Mouse (Mus musculus) spleen, adult 2 months (tissue): ENCODE data around the gene Agrp. TPM values are rescaled to one million over a fixed set of nuclear protein-coding genes. Genes with fewer than 3 reads are reported as not detected.
A peak's percentile ranks its signal among the peaks of the same experiment; 100 is the strongest.

Experiments
- DNase-seq, 2 experiments: peaks; one replicate each; pipeline versions ENCODE4 v3.0.0 to v3.0.0-alpha.2; 2012 to 2021; ENCODE audit warnings: low spot score in 2 of 2, low read depth in 1 of 2
- H3K27ac ChIP-seq: fragments of 200-500 bp; 2 replicates; pipeline ENCODE4 v1.5.1; 2012; ENCODE audit warnings: low read length, inconsistent platforms; ENCODE audit not compliant: insufficient read depth
- H3K27me3 ChIP-seq: fragments of 200-500 bp; 2 replicates; pipeline ENCODE4 v1.6.1; 2012; ENCODE audit warnings: mild to moderate bottlenecking, moderate library complexity, low read length, inconsistent platforms; ENCODE audit not compliant: control insufficient read depth, insufficient read depth
- H3K36me3 ChIP-seq: fragments of 200-500 bp; 2 replicates; pipeline ENCODE4 v1.6.1; 2012; ENCODE audit warnings: mild to moderate bottlenecking, low read length, inconsistent platforms; ENCODE audit not compliant: control insufficient read depth, insufficient read depth
- H3K4me1 ChIP-seq: fragments of 200-500 bp; 2 replicates; pipeline ENCODE4 v1.6.1; 2011; ENCODE audit warnings: inconsistent platforms; ENCODE audit not compliant: control insufficient read depth, insufficient read depth, insufficient read length
- H3K4me3 ChIP-seq: fragments of 200-500 bp; 2 replicates; pipeline ENCODE4 v1.5.1; 2011; ENCODE audit warnings: mild to moderate bottlenecking, inconsistent platforms; ENCODE audit not compliant: insufficient read depth, insufficient read length; ENCODE audit errors: extremely low read depth
- CTCF ChIP-seq: fragments of 200-500 bp; IDR thresholded peaks from 2 replicates; pipeline ENCODE4 v1.5.1; 2011; ENCODE audit warnings: mild to moderate bottlenecking, inconsistent platforms; ENCODE audit not compliant: insufficient read depth, insufficient read length, insufficient replicate concordance; ENCODE audit errors: extremely low read depth
- POLR2A ChIP-seq: fragments of 200-500 bp; IDR thresholded peaks from 2 replicates; pipeline ENCODE4 v1.6.1; 2011; ENCODE audit warnings: low read depth, low read length, inconsistent platforms
- WGBS: fragments of 180-500 bp; shearing (Covaris S2); methylation state at CpG from one replicate; pipeline ENCODE4 v1.1.7; 2018; 5-methylcytosine and 5-hydroxymethylcytosine counted together
- polyA plus RNA-seq: library from polyadenylated mRNA; depleted of rRNA; stranded (reverse); fragments of >200 nt; gene quantifications from 2 replicates; pipeline ENCODE4 v1.2.3, GENCODE M21; 2012

The Agrp gene
- polyA plus RNA-seq, 1 experiment = 0.14 TPM

DNA sequence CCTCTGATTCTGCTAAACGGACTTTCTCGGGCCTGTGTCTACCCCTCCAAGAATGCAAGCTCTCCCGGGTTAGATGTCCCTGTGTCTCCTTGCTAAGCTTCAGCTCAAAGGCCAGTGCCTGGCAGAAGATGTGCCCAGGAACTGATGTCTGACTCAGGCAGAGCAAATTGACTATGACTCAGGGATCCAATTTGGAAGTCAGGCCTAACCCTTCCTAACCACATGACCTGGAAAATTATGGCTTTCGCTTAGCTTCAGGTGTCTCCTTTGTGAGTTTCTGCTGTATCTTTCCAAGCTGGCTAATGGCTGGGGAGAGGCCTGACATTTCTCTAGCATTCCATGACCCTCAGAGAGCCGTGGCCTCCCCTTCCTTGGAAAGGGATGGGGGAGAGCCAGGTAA lies 35.9 kb downstream of the Agrp start:
- no peak overlapping the region for H3K27ac ChIP-seq

DNA sequence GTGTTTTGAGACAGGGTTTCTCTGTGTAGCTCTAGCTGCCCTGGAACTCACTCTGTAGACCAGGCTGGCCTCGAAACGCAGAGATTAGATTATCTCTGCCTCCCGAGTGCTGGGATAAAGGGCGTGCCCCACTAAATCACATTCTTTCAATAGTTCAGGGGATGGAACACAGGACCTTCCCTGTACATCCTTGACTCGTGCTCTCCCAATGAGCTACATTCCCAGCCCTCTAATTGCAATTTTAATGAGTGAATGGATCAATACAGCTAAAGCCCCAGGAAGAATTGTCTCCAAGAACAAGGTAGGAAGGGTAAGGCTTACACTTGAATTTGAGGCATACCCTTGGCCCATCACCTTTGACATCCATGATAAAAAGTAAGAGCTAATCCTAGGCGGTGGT lies 38.4 kb downstream of the Agrp start:
- no peak overlapping the region for H3K27ac ChIP-seq
- peaks cover 2% of the 10 kb centered on the region; the same call in 1 of the 2 replicates for H3K4me1 ChIP-seq
- no peak for TF ChIP-seq POLR2A
- TF ChIP-seq CTCF = no peak
- H3K4me3 ChIP-seq = no peak overlapping the region
- no peaks in the 10 kb centered on the region for H3K27me3 ChIP-seq
- no peak for DNase-seq
- no peaks in the 10 kb centered on the region for H3K36me3 ChIP-seq
- 88% methylated on average over 6 of the region's 6 CpGs for WGBS

More for the DNA sequence above, 35.9 kb downstream of the Agrp start:
- TF ChIP-seq POLR2A (no peak), CTCF (no peak)
- Histone ChIP-seq H3K4me3 (no peak overlapping the region), H3K27me3 (no peaks in the 10 kb centered on the region), H3K4me1 (peaks cover 3% of the 10 kb centered on the region; the same call in 1 of the 2 replicates), H3K36me3 (no peaks in the 10 kb centered on the region)
- 91% methylated on average over 5 of the region's 5 CpGs for WGBS
- DNase-seq = no peak

DNA sequence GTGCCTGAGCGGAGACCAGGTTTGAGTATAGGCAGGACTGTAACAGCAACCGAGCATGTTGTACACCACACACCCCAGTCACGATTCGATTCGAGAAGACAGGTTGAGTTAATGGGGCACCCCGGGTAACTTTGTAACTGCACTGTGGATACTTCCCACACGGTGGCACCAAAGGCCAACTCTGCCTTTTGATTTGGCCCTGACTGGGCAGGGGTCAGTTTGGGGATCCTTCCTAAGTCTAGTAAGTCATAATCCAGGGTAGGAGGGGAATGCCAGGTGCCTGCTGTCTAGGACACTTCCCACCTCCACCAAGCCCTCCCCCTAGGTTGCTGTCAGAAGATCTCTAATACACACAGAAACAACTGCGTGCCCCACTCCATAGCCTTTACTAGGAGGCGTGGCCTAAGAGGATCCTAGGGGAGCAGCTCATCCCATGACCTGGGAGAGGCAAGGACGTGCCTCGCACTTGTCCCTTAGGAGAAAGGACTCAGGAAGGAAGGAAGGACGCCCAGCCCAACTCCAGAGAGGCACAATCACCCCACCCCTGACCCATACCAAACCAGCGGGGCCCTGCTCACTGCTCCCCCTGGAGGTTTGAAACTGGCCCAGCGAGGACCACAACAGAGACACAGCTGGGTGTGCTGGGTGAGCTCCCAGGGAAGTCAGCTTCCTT lies 40.7 kb downstream of the Agrp start:
- no peaks in the 10 kb centered on the region for H3K36me3 ChIP-seq
- WGBS = 5% methylated on average over 14 of the region's 14 CpGs
- TF ChIP-seq CTCF = peak; percentile 84; the same call in 1 of the 2 replicates
- TF ChIP-seq POLR2A = no peak
- DNase-seq = peak; percentile 48 to 72
- peak overlapping the region; percentile 54 for H3K4me3 ChIP-seq
- H3K27me3 ChIP-seq = no peaks in the 10 kb centered on the region
- peaks cover 2% of the 10 kb centered on the region; the same call in 1 of the 2 replicates for H3K4me1 ChIP-seq
- H3K27ac ChIP-seq = no peak overlapping the region

DNA sequence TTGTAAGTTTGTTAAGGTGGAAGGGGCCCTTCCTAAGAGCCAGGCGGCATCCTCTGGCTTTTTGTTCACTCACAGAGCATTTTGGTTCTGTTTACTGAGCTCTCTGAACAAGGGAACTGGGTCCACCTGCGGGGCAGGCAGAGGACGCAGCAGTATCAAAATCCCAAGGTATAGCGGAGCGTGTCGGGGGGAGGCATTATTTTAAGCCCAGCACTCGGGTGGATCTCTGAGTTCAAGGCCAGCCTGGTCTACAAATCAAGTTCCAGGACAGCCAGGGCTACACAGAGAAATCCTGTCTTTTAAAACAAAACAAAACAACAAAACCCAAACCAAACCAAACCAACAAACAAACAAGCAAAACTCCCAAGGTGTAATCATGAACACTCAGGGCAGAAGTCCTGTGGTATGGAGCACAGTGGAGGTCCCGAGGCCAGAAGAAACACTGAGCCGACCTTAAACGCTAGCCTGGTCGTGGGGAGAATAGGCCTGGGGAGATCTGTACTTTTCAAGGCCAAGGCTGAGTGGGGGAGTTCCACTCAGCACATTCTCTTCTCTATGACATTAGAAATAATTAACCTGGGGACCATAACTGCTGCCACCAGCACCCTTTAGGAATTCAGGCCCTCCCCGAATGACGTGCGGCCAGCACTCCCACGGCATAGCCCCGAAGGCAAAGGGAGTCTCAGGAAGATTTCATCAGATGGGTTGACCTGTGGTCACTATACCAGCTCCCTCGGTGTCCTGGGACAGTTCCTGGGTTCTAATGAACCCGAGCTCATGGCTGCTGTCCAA lies 42.5 kb downstream of the Agrp start:
- Histone ChIP-seq H3K27ac (no peak overlapping the region), H3K4me1 (peaks cover 2% of the 10 kb centered on the region; the same call in 1 of the 2 replicates), H3K27me3 (no peaks in the 10 kb centered on the region), H3K36me3 (no peaks in the 10 kb centered on the region), H3K4me3 (no peak overlapping the region)
- no peak for DNase-seq
- 84% methylated on average over 18 of the region's 18 CpGs for WGBS
- TF ChIP-seq CTCF = no peak
- TF ChIP-seq POLR2A = no peak

DNA sequence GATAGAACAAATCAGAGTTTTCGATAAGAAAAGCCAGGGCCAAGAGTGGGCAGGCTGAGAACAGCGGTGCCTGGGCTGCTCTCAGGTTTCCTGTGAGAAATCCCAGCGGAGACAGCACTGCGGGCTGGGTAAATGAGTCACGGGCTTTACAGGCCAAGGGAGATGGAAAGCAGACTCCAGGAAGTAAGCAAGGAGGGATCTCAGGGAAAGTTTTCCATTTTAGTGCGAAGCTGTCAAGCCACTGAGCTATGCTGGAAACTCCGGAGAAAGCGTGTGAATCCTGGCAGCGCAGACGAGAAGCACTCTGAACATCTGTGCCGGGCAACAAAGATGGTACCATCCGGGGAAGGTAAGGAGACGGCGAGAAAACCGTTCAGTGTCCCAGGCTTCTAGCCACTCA lies 43.3 kb downstream of the Agrp start:
- TF ChIP-seq CTCF = no peak
- no peak for TF ChIP-seq POLR2A
- DNase-seq = no peak
- no peak overlapping the region for H3K27ac ChIP-seq
- no peaks in the 10 kb centered on the region for H3K36me3 ChIP-seq
- WGBS = 77% methylated on average over 15 of the region's 15 CpGs
- H3K4me1 ChIP-seq = peaks cover 2% of the 10 kb centered on the region; the same call in 1 of the 2 replicates
- H3K27me3 ChIP-seq = no peaks in the 10 kb centered on the region
- no peak overlapping the region for H3K4me3 ChIP-seq

DNA sequence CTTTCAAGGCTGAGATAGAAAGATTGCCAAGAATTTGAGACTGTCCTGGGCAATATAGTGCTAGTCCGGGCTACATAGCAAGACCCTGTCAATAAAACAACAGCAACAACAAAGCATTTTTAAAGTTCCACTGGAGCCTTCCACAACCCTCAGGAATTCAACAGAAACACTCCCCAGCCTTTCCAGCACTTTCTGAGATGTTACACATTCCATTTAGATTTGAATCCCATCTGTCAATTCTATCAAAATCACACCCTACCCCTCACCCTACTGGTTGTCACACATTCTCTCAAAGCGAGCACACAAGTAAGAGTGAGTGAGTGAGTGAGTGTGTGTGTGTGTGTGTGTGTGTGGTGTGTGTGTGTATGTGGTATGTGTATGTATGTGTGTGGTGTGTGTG lies 44.8 kb downstream of the Agrp start:
- no peak for DNase-seq
- TF ChIP-seq POLR2A (no peak), CTCF (no peak)
- Histone ChIP-seq H3K36me3 (no peaks in the 10 kb centered on the region), H3K4me3 (no peak overlapping the region), H3K4me1 (peaks cover 2% of the 10 kb centered on the region; the same call in 1 of the 2 replicates), H3K27me3 (no peaks in the 10 kb centered on the region), H3K27ac (no peak overlapping the region)
- WGBS = 89% methylated on average over 2 of the region's 2 CpGs
